Mouse (Mus musculus): Measurements from ENCODE around the gene Slc37a1.
"Not testable (repeated sequence)": the region's sequence is repeated elsewhere in the genome, so short reads cannot be mapped to it uniquely, and the experiment has no call there.

Slc37a1 gene

DNA sequence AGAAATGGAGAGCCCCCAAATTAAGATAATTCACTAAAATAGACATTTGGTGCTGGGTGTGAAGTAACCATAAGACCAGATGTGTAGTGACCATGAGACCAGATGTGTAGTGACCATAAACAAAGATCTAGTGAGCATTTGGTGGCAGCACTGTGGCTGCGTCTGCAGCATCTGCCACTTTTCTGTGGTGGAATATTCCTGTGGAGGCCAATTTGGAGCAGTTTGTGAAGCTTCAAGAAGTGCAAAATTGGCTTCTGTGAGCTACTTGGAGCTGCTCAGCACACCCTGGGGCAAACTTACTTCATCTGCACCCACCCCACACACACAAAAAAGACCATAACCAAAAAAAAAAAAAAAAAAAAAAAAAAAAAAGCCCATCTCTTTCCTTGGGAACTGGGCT is 18.6 kb upstream of the Slc37a1 start:
- no peak for DNase-seq (ENCODE audit: low read depth)

DNA sequence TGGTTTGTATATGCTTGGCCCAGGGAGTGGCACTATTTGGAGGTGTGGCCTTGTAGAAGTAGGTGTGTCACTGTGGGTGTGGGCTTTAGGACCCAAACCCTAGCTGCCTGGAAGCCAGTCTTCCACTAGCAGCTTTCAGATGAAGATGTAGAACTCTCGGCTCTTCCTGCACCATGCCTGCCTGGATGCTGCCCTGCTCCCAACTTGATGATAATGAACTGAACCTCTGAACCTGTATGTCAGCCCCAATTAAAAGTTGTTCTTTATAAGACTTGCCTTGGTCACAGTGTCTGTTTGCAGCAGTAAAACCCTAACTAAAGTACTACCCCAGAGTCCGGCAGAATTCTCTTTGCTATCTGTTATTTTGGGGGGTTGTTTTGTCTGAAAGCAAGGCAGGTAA is 16.8 kb upstream of the Slc37a1 start:
- DNase-seq (ENCODE audit: low read depth), result no peak

DNA sequence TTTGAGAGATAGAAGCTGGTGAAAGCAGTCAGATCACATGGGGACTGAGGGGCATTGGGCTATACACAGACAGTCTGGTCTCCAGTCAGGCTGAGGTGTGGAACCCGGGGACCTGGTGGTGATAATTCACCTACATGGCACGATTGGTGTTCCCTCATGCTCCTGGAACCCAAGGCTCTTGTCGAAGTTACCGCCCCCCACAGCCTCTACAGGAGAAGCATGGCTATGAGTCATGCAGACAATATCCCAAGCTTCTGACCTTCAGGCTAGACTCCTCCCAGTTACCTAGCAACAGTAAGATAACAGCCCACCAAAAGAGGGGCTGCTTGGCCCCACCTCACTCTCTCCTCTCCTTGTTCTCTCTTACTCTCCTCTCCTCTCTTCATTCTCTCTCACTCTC is 16.3 kb upstream of the Slc37a1 start:
- no peak for DNase-seq (ENCODE audit: low read depth)

DNA sequence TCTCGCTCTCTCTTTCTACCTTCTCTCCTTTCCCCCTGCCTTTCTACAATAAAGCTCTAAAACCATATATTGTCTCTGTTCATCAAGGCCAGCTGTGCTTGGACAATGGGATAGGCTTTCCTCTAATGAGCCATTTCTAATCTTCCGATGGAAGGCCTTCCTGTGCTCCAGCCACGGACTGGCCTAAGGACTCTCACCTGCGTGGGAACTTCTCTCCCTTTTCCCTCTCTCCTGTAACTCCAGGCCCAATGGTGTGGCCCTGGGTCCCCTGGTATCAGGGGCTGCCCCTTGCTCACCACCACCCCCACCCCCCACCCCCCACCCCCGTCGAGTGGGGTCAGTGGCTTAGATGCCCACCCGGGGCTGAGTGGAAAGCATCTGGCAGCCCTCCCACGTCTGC is 15.9 kb upstream of the Slc37a1 start:
- not testable (repeated sequence) for DNase-seq (ENCODE audit: low read depth)

DNA sequence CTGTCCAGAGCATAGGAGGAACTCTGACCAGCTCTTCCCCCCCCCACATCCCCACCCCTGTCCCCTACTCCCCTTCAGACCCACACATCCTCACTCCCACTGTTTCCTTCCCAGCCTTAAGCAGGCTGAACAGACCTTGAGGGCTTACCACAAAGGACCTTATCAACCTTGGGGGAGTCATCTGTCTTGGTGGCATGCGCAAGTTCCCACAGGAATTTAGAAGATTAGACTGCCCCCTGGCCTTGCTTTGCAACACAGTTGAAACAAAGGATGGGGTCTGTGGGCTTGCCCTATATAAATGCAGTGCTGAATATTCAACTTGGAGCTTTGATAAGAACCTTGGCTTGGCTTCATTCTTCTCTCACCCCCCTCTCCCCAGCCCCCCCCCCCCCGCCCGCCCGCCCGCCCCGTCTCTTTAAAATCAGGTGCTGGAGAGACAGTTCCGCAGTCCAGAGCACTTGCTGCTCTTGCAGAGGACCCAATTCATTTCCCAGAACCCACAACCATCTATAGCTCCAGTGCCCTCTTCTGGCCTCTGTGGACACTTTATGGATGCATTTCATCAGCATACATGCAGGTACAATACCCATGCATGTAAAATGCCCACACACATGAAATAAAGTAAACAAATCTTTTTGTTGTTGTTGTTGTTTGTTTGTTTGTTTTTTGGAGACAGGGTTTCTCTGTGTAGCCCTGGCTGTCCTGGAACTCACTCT is 15.3 kb upstream of the Slc37a1 start:
- no peak for DNase-seq (ENCODE audit: low read depth)

DNA sequence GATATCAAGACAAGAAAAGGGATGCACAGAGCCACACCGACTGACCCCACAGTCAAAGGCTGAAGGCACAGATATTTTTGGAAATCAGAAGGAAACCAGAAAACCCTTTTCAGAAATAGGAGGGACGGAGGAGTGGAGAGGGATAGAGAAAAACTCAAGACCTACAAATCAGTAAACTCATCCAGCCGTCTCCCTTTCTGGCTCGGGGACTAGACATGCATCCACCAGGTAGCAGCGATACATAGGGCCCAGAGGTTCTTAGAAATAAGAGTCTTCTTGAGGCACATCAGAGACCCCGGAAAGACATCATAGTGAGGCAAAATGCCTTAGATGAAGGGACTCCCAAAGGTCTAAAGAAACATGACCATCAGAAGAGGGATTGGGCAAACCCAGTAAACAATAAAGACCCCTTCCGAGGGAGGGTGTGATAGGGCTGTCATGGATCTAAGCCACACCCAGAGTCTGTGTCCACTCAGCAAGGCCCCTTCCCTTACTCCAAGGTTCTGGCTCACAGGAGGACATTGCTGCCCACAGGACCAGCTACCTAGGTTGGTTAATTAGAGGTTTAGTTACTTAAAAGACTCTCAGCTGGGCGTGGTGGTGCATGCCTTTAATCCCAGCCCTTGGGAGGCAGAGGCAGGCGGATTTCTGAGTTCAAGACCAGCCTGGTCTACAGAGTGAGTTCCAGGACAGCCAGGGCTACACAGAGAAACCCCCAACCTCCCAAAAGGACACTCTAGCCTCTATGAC is 14.0 kb upstream of the Slc37a1 start:
- no peak for DNase-seq (ENCODE audit: low read depth)

DNA sequence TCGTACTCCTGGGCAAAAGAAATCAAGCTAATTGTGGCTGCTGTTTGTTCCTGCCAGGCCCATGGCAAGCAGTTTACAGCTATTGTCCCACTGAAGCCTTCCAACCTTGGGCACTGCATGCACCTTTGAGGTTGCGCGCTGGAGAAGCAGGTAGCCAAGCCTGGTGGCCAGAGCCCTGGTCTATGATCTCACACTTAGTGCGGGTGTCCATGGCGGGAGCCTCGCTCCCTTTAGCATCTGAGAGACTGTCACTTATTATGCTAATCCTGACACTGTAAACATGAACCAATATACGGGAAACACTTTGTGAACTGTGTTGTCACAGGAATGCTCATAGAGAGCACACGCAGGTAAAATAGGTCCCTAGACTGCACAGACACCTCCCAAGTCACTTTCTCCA is 13.0 kb upstream of the Slc37a1 start:
- DNase-seq (ENCODE audit: low read depth), result no peak

DNA sequence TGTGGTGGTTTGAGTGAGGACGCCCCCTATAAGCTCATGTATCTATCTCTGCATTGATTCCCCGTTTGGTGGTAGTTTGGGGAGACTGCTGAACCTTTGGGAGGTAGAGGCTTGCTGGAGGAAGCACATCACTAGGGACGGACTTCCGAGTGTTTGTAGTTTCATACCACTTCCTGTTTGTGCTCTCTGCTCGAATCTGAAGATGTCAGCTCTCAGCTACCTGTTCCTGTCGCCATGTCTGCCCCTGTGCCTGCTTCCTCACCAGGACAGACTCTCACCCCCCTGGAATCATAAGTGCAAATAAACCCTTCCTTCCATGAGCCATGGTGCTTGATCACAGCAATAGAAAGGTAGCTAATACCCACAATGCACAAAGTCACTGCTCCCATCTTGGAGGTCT is 11.4 kb upstream of the Slc37a1 start:
- peak; percentile 65 for DNase-seq (ENCODE audit: low read depth)

DNA sequence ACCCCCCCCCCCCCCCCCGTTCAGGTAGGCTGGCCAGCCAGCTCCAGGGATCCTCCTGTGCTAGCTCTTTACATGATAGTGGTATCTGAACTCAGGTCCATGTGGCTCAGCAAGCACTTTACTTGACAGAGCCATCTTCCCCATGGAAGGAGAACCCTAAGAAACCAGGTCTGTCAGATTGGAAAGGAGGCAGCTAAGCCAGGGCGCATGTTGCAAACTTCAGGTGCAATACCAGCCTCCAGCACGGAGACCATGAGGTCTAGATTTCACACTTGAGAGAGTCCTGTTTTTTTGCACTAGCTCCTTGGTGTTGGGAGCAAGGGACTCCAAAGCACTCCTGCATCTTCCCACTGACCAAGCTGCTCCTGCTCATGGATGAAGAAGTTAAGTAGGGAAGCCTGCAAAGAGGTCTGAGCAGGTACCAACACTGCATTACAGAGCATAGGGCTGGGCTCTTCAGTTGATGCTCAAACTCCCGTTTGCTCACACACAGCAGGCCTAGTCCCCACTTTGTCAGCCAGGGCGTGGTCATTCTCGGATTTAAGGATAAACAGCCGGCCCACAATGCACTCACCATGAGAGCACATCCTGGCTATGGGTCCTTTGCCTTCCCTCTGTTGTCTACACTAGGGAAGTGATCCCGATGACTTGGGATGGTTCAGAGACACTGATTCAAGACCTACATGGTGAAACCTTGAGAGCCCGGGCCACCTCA is 10.2 kb upstream of the Slc37a1 start:
- DNase-seq (ENCODE audit: low read depth), result no peak

DNA sequence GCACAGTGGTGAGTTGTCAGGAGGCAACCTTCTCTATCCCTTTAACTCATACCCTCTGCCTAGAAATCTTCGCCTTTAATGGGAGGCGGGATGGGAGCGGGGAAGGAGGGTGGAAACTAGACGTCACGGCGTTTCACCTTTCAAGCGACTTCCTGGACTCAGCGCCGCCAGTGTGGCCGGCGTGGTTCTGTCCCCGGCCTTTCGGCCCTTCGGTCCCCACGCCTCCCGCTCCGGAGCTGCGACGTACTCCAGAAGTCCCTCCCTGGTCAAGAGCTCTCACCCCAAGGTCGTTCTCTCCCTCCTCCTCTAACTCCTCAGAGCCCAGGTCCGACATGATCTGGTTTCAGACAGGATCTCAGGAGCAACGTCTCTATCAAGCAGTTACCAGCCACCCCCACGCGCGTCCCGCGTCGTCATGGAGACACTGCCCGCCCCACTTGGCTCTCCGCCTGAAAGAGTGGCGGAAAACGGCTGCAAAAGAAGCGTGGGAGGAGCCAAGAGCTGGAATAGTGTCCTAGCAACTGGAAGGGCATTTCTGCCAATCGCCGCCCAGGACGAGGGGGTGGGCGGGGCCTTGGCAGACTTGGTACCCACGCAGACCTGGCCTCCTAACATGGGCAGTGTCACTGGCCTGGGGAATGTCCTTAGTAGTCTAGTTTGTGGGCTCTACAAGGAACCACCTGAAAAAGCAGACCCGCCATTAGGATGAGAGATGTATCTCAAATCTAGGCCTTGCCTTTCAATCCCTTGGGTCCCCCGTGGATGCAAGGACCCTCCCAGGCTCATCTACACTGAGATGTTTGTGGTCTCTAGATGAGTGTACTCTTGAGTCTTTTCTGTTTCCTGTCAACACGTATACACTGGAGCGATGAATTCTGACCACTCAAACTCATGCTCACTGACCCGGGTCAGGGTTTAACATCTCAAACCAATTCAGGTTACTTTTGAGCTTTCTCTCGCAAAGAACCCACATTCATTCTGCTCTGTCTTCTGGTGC is 9.4 kb upstream of the Slc37a1 start, which contains the start of gene Rsph1:
Rsph1 (minus strand) TSS at position 462 of the 997 bp plus-strand sequence.
- DNase-seq (ENCODE audit: low read depth), result peak; percentile 94

DNA sequence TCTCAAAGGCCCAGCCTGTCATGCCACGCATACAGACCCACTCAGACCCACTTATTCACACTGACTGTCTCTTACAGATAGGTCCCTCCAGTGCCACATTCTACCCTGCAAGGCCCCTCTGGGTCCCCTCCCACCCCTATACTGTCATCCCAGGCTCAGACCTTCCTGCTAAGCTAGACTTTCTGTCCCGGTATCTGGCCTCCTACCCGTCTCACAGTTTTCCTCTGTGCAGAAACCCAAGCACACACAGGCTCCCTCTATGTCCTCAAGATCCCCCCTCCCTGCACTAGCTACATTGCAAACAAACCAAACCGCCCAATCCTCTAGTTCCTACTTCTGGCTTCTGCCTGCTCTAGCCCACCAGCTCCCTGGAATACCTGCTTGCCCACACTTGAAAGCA is 8.7 kb upstream of the Slc37a1 start:
- no peak for DNase-seq (ENCODE audit: low read depth)

DNA sequence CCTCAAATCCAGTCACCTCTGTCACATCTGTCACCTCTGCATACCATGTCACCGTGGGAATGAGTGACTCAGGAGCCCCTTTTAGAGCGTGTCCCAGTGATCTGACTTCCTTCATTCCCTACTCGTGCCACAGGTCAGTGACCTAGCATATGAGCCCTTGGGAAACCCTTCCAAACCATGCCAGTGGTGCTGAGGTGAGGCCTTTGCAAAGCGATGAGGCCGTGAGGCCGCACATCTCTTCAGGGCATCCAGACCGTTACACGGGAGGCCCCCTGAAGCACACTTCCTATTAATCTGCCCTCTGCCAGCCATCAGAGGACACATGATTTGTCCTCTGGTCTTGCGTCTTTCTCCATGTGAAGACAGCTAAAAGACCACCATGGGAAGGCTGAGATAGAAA is 7.1 kb upstream of the Slc37a1 start:
- no peak for DNase-seq (ENCODE audit: low read depth)

DNA sequence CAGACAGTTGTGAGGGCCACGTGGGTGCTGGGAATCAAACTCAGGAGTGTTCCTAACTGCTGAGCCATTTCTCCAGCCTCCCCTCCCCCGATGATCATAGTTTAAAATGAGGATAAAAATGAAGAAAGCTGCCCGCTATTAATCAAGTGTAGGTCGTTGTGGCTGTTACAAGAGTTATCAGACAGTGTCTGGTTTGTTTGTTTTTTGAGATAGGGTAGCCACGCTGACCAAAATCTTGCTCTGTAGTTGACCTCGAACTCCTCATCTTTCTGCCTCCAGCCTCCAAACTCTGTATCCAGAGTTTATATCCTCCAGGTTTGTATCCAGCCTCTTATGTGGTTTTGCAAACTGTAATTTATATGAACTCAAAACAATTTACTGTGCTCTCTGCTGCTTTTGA is 6.3 kb upstream of the Slc37a1 start:
- no peak for DNase-seq (ENCODE audit: low read depth)

DNA sequence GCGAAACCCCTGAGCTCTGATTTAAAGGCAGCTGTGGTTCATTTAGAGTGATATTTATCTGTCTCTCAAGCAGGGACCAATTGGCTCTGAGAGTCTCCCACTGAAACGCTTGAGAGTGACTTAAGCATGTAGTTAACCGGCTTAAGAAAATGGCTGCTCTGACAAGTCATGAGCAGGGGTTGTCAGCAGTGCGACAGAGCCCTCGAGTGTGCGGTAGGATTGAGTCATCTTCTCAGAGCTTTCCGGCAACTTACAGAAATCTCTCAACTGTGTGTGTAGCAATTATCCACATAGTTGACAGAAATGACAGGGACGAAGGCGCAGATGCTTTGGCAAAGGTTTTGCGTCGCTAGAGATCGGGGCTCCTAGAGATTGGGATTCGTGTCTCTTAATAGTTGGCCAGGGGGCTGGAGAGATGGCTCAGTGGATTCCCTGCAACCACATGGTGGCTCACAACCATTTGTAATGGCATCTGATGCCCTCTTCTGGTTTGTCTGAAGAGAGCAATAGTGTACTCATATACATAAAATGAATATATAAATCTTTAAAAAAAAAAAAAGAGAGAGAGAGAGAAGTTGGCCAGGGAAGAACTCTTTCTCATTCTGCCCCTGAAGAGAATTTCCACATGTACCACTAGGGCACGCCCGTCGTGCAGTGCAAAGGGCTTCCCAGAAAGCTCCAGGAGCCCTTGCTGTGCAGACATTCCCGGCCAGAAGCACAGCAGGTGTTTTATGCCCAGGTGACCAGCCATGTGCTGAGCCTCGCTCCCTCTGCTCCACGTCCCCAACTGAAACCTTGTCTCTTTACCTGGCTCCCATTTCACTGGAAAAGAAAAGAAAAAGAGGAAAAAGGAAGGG is 4.5 kb upstream of the Slc37a1 start:
- DNase-seq (ENCODE audit: low read depth), result no peak

DNA sequence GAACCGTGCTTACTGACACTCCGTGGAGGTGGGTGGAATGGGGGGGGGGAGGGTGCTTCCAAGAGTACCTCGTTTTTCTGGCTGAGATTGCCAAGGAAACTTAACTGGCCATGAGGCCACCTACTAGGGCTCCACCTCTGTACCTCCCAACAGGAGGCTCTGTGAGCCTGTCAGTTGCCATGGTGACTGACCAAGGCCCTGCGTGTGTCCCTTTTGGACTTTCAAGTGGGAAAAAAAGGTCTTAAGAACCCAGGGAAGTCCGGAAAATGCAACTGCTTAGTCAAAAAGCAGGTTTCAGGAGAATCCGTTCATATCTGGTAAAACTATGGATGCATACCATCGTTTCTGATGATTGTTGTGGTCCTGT is 3.9 kb upstream of the Slc37a1 start:
- no peak for DNase-seq (ENCODE audit: low read depth)

DNA sequence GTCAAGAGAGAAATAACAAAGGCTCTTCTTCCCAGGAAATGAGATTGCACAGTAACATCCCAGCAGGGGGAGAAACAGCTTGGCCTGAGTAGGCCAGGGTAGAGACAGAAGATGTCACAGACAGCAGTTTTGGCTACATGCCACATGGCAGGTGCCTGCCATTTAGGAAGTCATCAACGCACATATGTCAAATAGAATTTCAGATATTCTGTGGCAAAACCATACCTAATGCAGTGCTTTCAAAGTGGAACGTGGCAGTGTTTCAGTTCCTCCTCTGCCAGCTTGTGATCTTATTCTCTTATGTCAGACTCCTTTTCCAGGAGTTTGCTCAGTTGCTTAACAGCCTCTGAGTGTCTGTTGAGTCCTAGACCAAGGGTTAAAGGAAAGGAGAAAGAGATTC is 725 bp upstream of the Slc37a1 start:
- no peak for DNase-seq (ENCODE audit: low read depth)

DNA sequence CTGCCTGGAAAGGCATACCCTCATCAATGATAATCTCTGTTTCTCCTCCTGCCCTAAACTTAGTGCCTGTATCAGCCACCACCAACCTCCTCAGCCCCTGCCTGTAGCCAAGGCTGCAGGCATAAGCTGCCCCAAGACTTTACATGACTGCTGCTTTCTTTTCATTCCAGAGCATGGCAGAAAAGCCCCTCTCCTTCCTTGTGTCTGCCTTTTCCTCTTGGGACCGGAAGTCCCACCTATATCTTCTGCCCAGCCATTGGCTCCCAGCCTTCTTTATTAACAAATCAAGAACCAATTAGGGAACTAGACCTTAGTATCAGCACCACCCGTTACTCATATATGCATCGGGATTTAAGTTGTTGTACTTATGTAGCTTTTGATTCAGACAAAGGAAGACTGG is 624 bp downstream of the Slc37a1 start:
- no peak for DNase-seq (ENCODE audit: low read depth)

DNA sequence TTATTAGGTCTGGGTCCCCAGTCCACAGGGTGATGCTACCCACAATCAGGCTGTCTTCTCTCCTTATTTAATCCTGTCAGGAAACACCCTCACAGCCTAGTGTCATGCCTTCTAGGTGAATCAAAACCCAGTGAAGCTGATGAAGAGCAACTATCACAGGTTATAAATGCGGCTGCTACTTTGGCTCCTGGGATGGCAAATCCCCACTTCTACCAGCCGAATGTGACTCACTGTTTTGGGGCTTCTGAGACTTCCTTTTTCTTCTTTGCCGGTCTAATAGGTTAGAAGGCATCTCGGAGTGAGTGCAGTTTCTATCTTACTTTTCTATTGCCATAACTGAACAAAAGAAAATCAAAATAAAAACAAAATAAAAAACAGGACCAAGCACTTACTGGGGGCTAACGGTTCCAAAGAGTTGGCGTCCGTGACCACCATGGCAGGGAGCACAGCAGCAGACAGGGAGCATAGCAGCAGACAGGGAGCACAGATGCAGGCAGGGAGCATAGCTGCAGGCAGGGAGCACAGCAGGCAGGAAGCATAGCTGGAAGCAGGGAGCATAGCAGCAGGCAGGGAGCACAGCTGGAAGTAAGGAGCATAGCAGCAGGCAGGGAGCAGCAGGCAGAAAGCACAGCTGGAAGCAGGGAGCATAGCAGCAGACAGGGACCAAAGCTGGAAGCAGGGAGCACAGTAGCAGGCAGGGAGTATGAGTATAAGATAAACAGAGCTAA is 2.6 kb downstream of the Slc37a1 start:
- DNase-seq (ENCODE audit: low read depth), result no peak

DNA sequence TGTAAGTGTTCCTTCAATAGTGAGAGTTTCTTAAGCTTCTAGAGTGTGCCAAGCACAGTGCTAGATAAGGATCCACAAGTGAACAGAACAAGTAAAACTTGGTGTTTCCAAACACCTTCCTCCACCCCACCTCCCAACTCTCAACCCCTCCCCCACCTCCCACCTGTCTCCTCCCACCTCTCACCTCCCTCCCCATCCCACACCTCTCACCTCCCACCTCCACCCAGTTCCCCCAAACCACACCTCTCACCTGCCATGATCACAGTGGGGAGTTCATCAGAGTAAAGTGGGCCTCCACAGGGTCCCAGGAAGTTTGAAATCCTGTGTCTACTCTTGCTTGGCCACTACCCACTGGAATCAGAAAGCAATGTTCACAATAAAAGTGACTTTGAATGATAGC is 3.7 kb downstream of the Slc37a1 start:
- DNase-seq (ENCODE audit: low read depth), result no peak

DNA sequence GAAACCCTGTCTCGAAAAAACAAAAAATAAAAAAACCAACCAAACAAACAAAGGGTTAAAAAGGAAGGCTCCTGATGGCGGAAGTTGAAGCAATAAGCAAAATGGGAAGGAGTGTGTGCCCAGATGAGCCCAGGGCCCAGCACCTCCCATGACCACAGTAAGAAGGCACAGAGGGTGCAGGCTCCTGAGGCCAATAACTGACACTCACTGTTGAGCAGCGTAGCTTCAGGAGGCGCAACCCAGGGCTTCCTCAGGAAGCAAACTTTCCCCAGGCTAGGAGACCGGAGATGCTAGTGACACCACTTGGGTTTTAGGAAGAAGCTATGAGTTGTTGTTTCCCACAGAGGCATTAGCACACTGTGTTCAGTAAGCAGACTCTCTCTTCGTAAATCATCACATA is 4.3 kb downstream of the Slc37a1 start:
- DNase-seq (ENCODE audit: low read depth), result no peak

Data from induced T-regulatory cell, adult 2 months (primary cell).